Mouse (Mus musculus): ENCODE measurements around the gene Zfp365. TPM values are rescaled to one million over a fixed set of nuclear protein-coding genes. Genes with fewer than 3 reads are reported as not detected.
A peak's percentile ranks its signal among the peaks of the same experiment; 100 is the strongest.

The Zfp365 gene
- total and polyA plus RNA-seq, 2 experiments = not detected

DNA sequence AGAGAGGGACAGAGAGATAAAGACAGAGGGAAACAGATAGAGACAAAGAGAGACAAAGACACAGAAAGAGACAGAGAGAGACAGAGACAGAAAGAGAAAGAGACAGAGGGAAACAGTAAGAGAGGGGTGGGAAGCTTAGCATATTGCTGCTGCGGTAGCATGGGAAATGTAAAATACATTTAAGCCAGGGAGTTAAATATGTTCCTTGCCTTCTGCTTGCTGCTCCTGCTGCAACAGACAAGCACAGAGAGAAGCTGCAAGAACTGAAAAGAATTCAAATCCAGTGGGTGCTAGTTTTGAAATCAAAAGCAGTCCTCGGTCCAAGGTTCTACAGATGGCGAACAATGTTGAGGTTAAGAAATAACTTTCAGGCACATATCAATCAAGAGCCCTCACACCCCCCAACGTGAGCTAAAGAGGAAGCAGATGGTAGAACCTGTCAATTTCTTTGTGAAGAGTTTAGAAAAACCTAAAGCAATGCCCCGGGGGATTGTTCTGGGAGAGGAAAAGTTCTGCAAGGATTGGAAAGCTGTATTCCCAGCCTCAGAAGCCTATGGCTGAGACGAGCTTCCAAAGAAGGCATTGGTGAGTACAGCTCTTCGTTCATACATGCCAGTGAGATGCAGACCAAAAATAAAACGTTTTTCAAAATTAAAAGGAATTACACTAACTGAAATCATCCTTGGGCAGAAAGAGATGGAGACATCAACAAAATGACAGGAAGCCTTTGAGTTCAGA lies 15.4 kb upstream of the Zfp365 start:
- TF ChIP-seq POLR2A (IDR thresholded peaks at IDR 0.05; ENCODE audit: extremely low read depth, insufficient read depth, low read length) = no peak
- TF ChIP-seq CTCF (IDR thresholded peaks at IDR 0.05; ENCODE audit: low read depth, low read length) = no peak
- Histone ChIP-seq H3K79me2 (ENCODE audit: control insufficient read depth, insufficient read depth, low read length) (no peaks in the 10 kb centered on the region), H3K4me1 (ENCODE audit: control insufficient read depth, insufficient read depth, low read length) (no peaks in the 10 kb centered on the region), H3K27me3 (ENCODE audit: control insufficient read depth, insufficient read depth, low read length) (no peaks in the 10 kb centered on the region), H3K4me3 (ENCODE audit: insufficient read depth, low read depth, low read length) (no peak overlapping the region), H3K27ac (replicated peaks; ENCODE audit: insufficient read depth, low read depth, low read length) (no peak overlapping the region), H3K36me3 (ENCODE audit: control insufficient read depth, insufficient read depth, low read length) (no peaks in the 10 kb centered on the region), H3K9ac (ENCODE audit: low read depth, low read length) (no peak overlapping the region)
- no peak for DNase-seq (ENCODE audit: extremely low read depth, low read depth, low spot score)
- 69% methylated on average over 8 of the region's 8 CpGs for WGBS

DNA sequence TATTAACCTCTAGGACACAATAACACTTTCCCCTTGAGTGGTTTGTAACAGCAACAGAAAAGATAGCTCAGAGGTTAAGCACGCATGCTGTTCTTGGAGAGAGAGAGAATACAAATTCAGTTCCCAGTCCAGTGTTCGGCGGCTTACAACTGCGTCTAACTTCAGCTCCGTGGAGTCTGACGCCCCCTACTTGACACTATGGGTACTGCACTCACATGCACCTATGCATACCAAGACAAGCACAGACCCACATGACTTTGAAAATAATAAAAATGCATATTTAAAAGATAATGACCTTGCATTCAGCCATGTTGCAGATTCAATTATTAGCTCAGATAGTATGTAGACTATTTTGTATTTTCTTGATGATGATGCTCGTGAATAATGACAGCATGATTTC lies 11.6 kb upstream of the Zfp365 start:
- no peaks in the 10 kb centered on the region for H3K4me1 ChIP-seq (ENCODE audit: control insufficient read depth, insufficient read depth, low read length)
- H3K79me2 ChIP-seq (ENCODE audit: control insufficient read depth, insufficient read depth, low read length) = no peaks in the 10 kb centered on the region
- DNase-seq (ENCODE audit: extremely low read depth, low read depth, low spot score) = no peak
- no peak overlapping the region for H3K27ac ChIP-seq (replicated peaks; ENCODE audit: insufficient read depth, low read depth, low read length)
- H3K27me3 ChIP-seq (ENCODE audit: control insufficient read depth, insufficient read depth, low read length) = no peaks in the 10 kb centered on the region
- 61% methylated on average over 7 of the region's 7 CpGs for WGBS
- H3K4me3 ChIP-seq (ENCODE audit: insufficient read depth, low read depth, low read length) = no peak overlapping the region
- H3K36me3 ChIP-seq (ENCODE audit: control insufficient read depth, insufficient read depth, low read length) = no peaks in the 10 kb centered on the region
- no peak overlapping the region for H3K9ac ChIP-seq (ENCODE audit: low read depth, low read length)
- TF ChIP-seq CTCF (IDR thresholded peaks at IDR 0.05; ENCODE audit: low read depth, low read length) = peak; percentile 28; the same call in 1 of the 2 replicates
- no peak for TF ChIP-seq POLR2A (IDR thresholded peaks at IDR 0.05; ENCODE audit: extremely low read depth, insufficient read depth, low read length)

DNA sequence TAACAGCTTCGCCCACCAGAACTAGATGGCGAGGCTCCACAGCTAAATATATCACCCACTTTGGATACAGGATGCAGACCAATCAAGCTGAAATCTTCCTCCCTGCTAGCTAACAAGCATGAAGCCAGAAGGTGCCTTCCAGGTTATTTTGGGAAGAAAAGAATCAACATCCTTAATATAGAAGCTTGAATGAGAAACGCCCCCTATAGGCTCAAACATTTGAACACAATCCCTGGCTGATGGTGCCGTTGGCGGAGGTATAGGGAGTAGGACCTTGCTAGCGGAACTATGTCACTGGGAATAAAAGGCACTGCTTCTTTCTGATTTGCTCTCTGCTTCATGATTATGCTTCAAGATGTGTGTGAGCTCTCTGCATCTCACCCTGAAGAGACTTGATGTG lies 9.3 kb upstream of the Zfp365 start:
- TF ChIP-seq POLR2A (IDR thresholded peaks at IDR 0.05; ENCODE audit: extremely low read depth, insufficient read depth, low read length) (no peak), CTCF (IDR thresholded peaks at IDR 0.05; ENCODE audit: low read depth, low read length) (no peak)
- Histone ChIP-seq H3K36me3 (ENCODE audit: control insufficient read depth, insufficient read depth, low read length) (no peaks in the 10 kb centered on the region), H3K79me2 (ENCODE audit: control insufficient read depth, insufficient read depth, low read length) (no peaks in the 10 kb centered on the region), H3K27me3 (ENCODE audit: control insufficient read depth, insufficient read depth, low read length) (no peaks in the 10 kb centered on the region), H3K9ac (ENCODE audit: low read depth, low read length) (no peak overlapping the region), H3K4me3 (ENCODE audit: insufficient read depth, low read depth, low read length) (no peak overlapping the region), H3K4me1 (ENCODE audit: control insufficient read depth, insufficient read depth, low read length) (no peaks in the 10 kb centered on the region), H3K27ac (replicated peaks; ENCODE audit: insufficient read depth, low read depth, low read length) (no peak overlapping the region)
- DNase-seq (ENCODE audit: extremely low read depth, low read depth, low spot score) = no peak
- WGBS = 92% methylated on average over 6 of the region's 6 CpGs

GRCm38 (mm10) chr10:67919706-67920105 lies 7.2 kb upstream of the Zfp365 start:
- Histone ChIP-seq H3K79me2 (ENCODE audit: control insufficient read depth, insufficient read depth, low read length) (no peaks in the 10 kb centered on the region), H3K27ac (replicated peaks; ENCODE audit: insufficient read depth, low read depth, low read length) (no peak overlapping the region), H3K27me3 (ENCODE audit: control insufficient read depth, insufficient read depth, low read length) (no peaks in the 10 kb centered on the region), H3K36me3 (ENCODE audit: control insufficient read depth, insufficient read depth, low read length) (no peaks in the 10 kb centered on the region), H3K4me1 (ENCODE audit: control insufficient read depth, insufficient read depth, low read length) (no peaks in the 10 kb centered on the region), H3K4me3 (ENCODE audit: insufficient read depth, low read depth, low read length) (no peak overlapping the region), H3K9ac (ENCODE audit: low read depth, low read length) (no peak overlapping the region)
- no peak for DNase-seq (ENCODE audit: extremely low read depth, low read depth, low spot score)
- TF ChIP-seq CTCF (IDR thresholded peaks at IDR 0.05; ENCODE audit: low read depth, low read length) = no peak
- no peak for TF ChIP-seq POLR2A (IDR thresholded peaks at IDR 0.05; ENCODE audit: extremely low read depth, insufficient read depth, low read length)
- WGBS = 96% methylated on average over 4 of the region's 4 CpGs

DNA sequence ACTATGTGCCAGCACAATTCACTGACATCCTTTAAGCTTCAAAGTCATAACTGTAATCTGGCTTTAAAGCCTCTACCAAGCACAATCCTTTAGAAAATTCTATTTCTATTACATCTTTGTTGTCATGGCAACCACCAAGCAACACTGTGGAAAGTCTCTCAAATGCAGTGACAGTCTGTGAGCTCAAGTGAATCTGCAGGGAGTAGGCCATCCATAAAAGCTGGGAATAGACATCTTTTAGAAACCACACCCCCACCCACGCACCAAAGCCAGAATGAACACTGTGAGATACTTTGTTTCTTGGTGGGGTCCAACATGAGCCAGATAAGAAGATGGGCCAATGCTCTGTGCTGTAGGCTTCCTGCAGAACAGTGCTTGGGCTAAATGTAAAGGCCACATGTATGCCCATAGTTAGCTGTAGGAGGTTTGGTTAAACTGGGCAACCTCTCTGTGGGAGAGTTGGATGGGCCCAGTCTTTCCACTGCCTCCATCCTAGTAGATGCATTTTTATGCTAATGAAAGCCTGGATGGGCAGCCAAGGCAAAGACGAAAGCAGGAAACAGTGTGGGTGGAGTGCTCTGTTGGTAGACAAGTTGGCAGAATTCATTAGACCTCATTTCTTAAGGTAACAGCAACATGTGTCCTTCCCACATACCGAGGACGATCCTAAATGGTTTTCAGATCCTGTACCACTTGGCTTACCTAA lies 5.9 kb upstream of the Zfp365 start:
- Histone ChIP-seq H3K27me3 (ENCODE audit: control insufficient read depth, insufficient read depth, low read length) (no peaks in the 10 kb centered on the region), H3K79me2 (ENCODE audit: control insufficient read depth, insufficient read depth, low read length) (no peaks in the 10 kb centered on the region), H3K27ac (replicated peaks; ENCODE audit: insufficient read depth, low read depth, low read length) (no peak overlapping the region), H3K4me3 (ENCODE audit: insufficient read depth, low read depth, low read length) (no peak overlapping the region), H3K36me3 (ENCODE audit: control insufficient read depth, insufficient read depth, low read length) (no peaks in the 10 kb centered on the region), H3K9ac (ENCODE audit: low read depth, low read length) (no peak overlapping the region), H3K4me1 (ENCODE audit: control insufficient read depth, insufficient read depth, low read length) (no peaks in the 10 kb centered on the region)
- 72% methylated on average over 4 of the region's 4 CpGs for WGBS
- TF ChIP-seq POLR2A (IDR thresholded peaks at IDR 0.05; ENCODE audit: extremely low read depth, insufficient read depth, low read length) (no peak), CTCF (IDR thresholded peaks at IDR 0.05; ENCODE audit: low read depth, low read length) (no peak)
- no peak for DNase-seq (ENCODE audit: extremely low read depth, low read depth, low spot score)

- Histone ChIP-seq H3K4me3 (ENCODE audit: insufficient read depth, low read depth, low read length) (no peak overlapping the region), H3K36me3 (ENCODE audit: control insufficient read depth, insufficient read depth, low read length) (no peaks in the 10 kb centered on the region), H3K27me3 (ENCODE audit: control insufficient read depth, insufficient read depth, low read length) (peaks cover 1% of the 10 kb centered on the region; the same call in 1 of the 2 replicates), H3K9ac (ENCODE audit: low read depth, low read length) (no peak overlapping the region), H3K79me2 (ENCODE audit: control insufficient read depth, insufficient read depth, low read length) (no peaks in the 10 kb centered on the region), H3K27ac (replicated peaks; ENCODE audit: insufficient read depth, low read depth, low read length) (no peak overlapping the region), H3K4me1 (ENCODE audit: control insufficient read depth, insufficient read depth, low read length) (no peaks in the 10 kb centered on the region)
- DNase-seq (ENCODE audit: extremely low read depth, low read depth, low spot score) = no peak
- TF ChIP-seq CTCF (IDR thresholded peaks at IDR 0.05; ENCODE audit: low read depth, low read length) (no peak), POLR2A (IDR thresholded peaks at IDR 0.05; ENCODE audit: extremely low read depth, insufficient read depth, low read length) (no peak)
- 72% methylated on average over 7 of the region's 7 CpGs for WGBS
These were observed 4.9 kb upstream of the Zfp365 start for GRCm38 (mm10) chr10:67917356-67917755.

All from liver, adult 2 months (tissue).